Mouse (Mus musculus) thymus, adult 2 months (tissue): ENCODE data around the gene St13.

Source experiments
- CTCF ChIP-seq: fragments of 200-500 bp; IDR thresholded peaks from 2 replicates; pipeline ENCODE4 v1.5.1; 2012; ENCODE audit warnings: mild to moderate bottlenecking, control low read depth, low read length, moderate library complexity, borderline replicate concordance; ENCODE audit not compliant: control insufficient read depth, poor library complexity, insufficient read depth; ENCODE audit errors: extremely low read depth
- POLR2A ChIP-seq: fragments of 200-500 bp; IDR thresholded peaks from 2 replicates; pipeline ENCODE4 v1.6.1; 2012; ENCODE audit warnings: mild to moderate bottlenecking, low read length, control low read depth, moderate library complexity; ENCODE audit not compliant: control insufficient read depth, poor library complexity, insufficient read depth; ENCODE audit errors: extremely low read depth

GRCm38 (mm10) chr15:81332517-81332916, 67.4 kb downstream of the St13 start:
- TF ChIP-seq POLR2A = no peak
- no peak for TF ChIP-seq CTCF
